Mouse (Mus musculus): ENCODE measurements around the gene Arhgef12. TPM values are rescaled to one million over a fixed set of nuclear protein-coding genes. Genes with fewer than 3 reads are reported as not detected.

The Arhgef12 gene
- polyA plus RNA-seq, 1 experiment from 2014 or later, result 20.5 TPM

DNA sequence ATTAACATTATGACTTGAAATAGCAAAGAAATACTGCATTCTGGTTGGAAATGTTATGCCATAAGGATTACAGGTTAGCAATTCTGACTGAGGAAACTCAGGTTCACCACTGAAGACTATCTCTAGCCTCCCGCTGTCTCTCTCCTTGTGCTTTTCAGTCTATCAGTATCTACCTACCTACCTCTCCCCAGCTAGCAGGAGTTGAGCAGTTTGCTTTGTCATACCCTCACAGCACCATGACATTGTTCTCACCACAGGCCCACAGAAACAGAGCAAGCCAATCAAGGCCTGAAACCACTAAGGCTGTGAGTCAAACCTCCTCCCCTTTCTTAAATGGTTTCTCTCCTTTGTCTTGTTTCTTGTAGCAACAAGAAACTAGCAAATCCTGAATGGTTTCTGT is 32.4 kb downstream of the Arhgef12 start:
- H3K9ac ChIP-seq (ENCODE audit: low read length), result no peak overlapping the region
- no peak overlapping the region for H3K4me2 ChIP-seq (ENCODE audit: low read length)
- H3K4me3 ChIP-seq (ENCODE audit: control insufficient read depth in 1 of 2, insufficient read depth in 1 of 2, low read depth in 1 of 2, low read length in 2 of 2), result no peak overlapping the region
- no peak for ATAC-seq (ENCODE audit: insufficient number of reproducible peaks, insufficient read depth, low FRiP score, low read depth)
- no peaks in the 10 kb centered on the region for H3K9me3 ChIP-seq (ENCODE audit: control insufficient read depth, low read length)
- H3K27me3 ChIP-seq (ENCODE audit: control insufficient read depth, insufficient read depth, low read length), result no peaks in the 10 kb centered on the region
- no peaks in the 10 kb centered on the region for H3K36me3 ChIP-seq (ENCODE audit: control insufficient read depth, insufficient read depth, low read length)
- peaks cover 0 to 21% of the 10 kb centered on the region in 2 experiments; a peak in 2 of 4 replicates for H3K4me1 ChIP-seq (ENCODE audit: control insufficient read depth in 2 of 2, insufficient read depth in 2 of 2, low read length in 2 of 2)
- 100% methylated on average over 1 of the region's 1 CpGs for WGBS
- H3K27ac ChIP-seq (replicated peaks in 1 of 2; ENCODE audit: control insufficient read depth in 1 of 2, insufficient read depth in 1 of 2, low read depth in 2 of 2, low read length in 2 of 2), result no peak overlapping the region

- WGBS, result 29% methylated on average over 2 of the region's 2 CpGs
- no peaks in the 10 kb centered on the region for H3K36me3 ChIP-seq (ENCODE audit: control insufficient read depth, insufficient read depth, low read length)
These were observed 35.3 kb downstream of the Arhgef12 start for GRCm38 (mm10) chr9:43071741-43072140.

DNA sequence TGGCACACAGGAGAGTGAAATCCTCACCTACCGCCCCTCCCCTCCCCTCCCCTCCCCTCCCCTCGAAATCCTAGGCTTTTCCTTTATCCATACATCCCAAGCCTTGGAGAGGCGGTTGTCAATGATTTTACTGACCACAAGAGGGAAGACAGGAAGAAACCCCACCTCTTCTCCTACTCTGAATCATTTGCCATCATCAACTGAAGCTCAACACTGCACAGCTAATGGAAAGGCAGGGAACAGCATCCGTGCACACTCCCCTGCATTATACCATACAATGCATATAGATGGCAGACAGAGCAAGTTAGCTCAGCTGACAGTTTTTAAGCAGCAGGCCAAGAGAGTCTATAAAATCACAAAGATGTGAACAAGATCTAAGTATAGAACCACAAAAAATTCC is 35.9 kb downstream of the Arhgef12 start:
- ATAC-seq (ENCODE audit: insufficient number of reproducible peaks, insufficient read depth, low FRiP score, low read depth), result no peak
- Histone ChIP-seq H3K27me3 (ENCODE audit: control insufficient read depth, insufficient read depth, low read length) (no peaks in the 10 kb centered on the region), H3K9me3 (ENCODE audit: control insufficient read depth, low read length) (no peaks in the 10 kb centered on the region), H3K9ac (ENCODE audit: low read length) (no peak overlapping the region), H3K4me3 (ENCODE audit: control insufficient read depth in 1 of 2, insufficient read depth in 1 of 2, low read depth in 1 of 2, low read length in 2 of 2) (no peak overlapping the region), H3K27ac (replicated peaks in 1 of 2; ENCODE audit: control insufficient read depth in 1 of 2, insufficient read depth in 1 of 2, low read depth in 2 of 2, low read length in 2 of 2) (no peak overlapping the region), H3K4me1 (ENCODE audit: control insufficient read depth in 2 of 2, insufficient read depth in 2 of 2, low read length in 2 of 2) (peaks cover 7 to 38% of the 10 kb centered on the region in 2 experiments), H3K36me3 (ENCODE audit: control insufficient read depth, insufficient read depth, low read length) (no peaks in the 10 kb centered on the region), H3K4me2 (ENCODE audit: low read length) (no peak overlapping the region)
- 49% methylated on average over 4 of the region's 4 CpGs for WGBS

More at GRCm38 (mm10) chr9:43071741-43072140, 35.3 kb downstream of the Arhgef12 start:
- no peak overlapping the region for H3K27ac ChIP-seq (replicated peaks in 1 of 2; ENCODE audit: control insufficient read depth in 1 of 2, insufficient read depth in 1 of 2, low read depth in 2 of 2, low read length in 2 of 2)
- no peak overlapping the region for H3K4me2 ChIP-seq (ENCODE audit: low read length)
- ATAC-seq (ENCODE audit: insufficient number of reproducible peaks, insufficient read depth, low FRiP score, low read depth), result no peak
- H3K4me1 ChIP-seq (ENCODE audit: control insufficient read depth in 2 of 2, insufficient read depth in 2 of 2, low read length in 2 of 2), result peaks cover 7 to 36% of the 10 kb centered on the region in 2 experiments
- H3K4me3 ChIP-seq (ENCODE audit: control insufficient read depth in 1 of 2, insufficient read depth in 1 of 2, low read depth in 1 of 2, low read length in 2 of 2), result no peak overlapping the region
- H3K9me3 ChIP-seq (ENCODE audit: control insufficient read depth, low read length), result no peaks in the 10 kb centered on the region
- H3K9ac ChIP-seq (ENCODE audit: low read length), result no peak overlapping the region
- H3K27me3 ChIP-seq (ENCODE audit: control insufficient read depth, insufficient read depth, low read length), result no peaks in the 10 kb centered on the region

GRCm38 (mm10) chr9:43070566-43070965 is 36.5 kb downstream of the Arhgef12 start:
- Histone ChIP-seq H3K4me1 (ENCODE audit: control insufficient read depth in 2 of 2, insufficient read depth in 2 of 2, low read length in 2 of 2) (peaks cover 7 to 35% of the 10 kb centered on the region in 2 experiments), H3K36me3 (ENCODE audit: control insufficient read depth, insufficient read depth, low read length) (no peaks in the 10 kb centered on the region), H3K9ac (ENCODE audit: low read length) (no peak overlapping the region), H3K27ac (replicated peaks in 1 of 2; ENCODE audit: control insufficient read depth in 1 of 2, insufficient read depth in 1 of 2, low read depth in 2 of 2, low read length in 2 of 2) (no peak overlapping the region), H3K9me3 (ENCODE audit: control insufficient read depth, low read length) (no peaks in the 10 kb centered on the region), H3K4me2 (ENCODE audit: low read length) (no peak overlapping the region), H3K27me3 (ENCODE audit: control insufficient read depth, insufficient read depth, low read length) (no peaks in the 10 kb centered on the region), H3K4me3 (ENCODE audit: control insufficient read depth in 1 of 2, insufficient read depth in 1 of 2, low read depth in 1 of 2, low read length in 2 of 2) (no peak overlapping the region)
- 84% methylated on average over 4 of the region's 4 CpGs for WGBS
- ATAC-seq (ENCODE audit: insufficient number of reproducible peaks, insufficient read depth, low FRiP score, low read depth), result no peak

GRCm38 (mm10) chr9:43070153-43070552 is 36.9 kb downstream of the Arhgef12 start:
- WGBS, result 58% methylated on average over 2 of the region's 2 CpGs
- no peak for ATAC-seq (ENCODE audit: insufficient number of reproducible peaks, insufficient read depth, low FRiP score, low read depth)
- Histone ChIP-seq H3K9me3 (ENCODE audit: control insufficient read depth, low read length) (no peaks in the 10 kb centered on the region), H3K9ac (ENCODE audit: low read length) (no peak overlapping the region), H3K36me3 (ENCODE audit: control insufficient read depth, insufficient read depth, low read length) (no peaks in the 10 kb centered on the region), H3K27ac (replicated peaks in 1 of 2; ENCODE audit: control insufficient read depth in 1 of 2, insufficient read depth in 1 of 2, low read depth in 2 of 2, low read length in 2 of 2) (no peak overlapping the region), H3K4me3 (ENCODE audit: control insufficient read depth in 1 of 2, insufficient read depth in 1 of 2, low read depth in 1 of 2, low read length in 2 of 2) (no peak overlapping the region), H3K4me1 (ENCODE audit: control insufficient read depth in 2 of 2, insufficient read depth in 2 of 2, low read length in 2 of 2) (peaks cover 7 to 35% of the 10 kb centered on the region in 2 experiments), H3K27me3 (ENCODE audit: control insufficient read depth, insufficient read depth, low read length) (no peaks in the 10 kb centered on the region), H3K4me2 (ENCODE audit: low read length) (no peak overlapping the region)

- Histone ChIP-seq H3K4me2 (ENCODE audit: low read length) (no peak overlapping the region), H3K27me3 (ENCODE audit: control insufficient read depth, insufficient read depth, low read length) (no peaks in the 10 kb centered on the region), H3K4me3 (ENCODE audit: control insufficient read depth in 1 of 2, insufficient read depth in 1 of 2, low read depth in 1 of 2, low read length in 2 of 2) (no peak overlapping the region), H3K4me1 (ENCODE audit: control insufficient read depth in 2 of 2, insufficient read depth in 2 of 2, low read length in 2 of 2) (peaks cover 7 to 36% of the 10 kb centered on the region in 2 experiments), H3K9me3 (ENCODE audit: control insufficient read depth, low read length) (no peaks in the 10 kb centered on the region), H3K9ac (ENCODE audit: low read length) (no peak overlapping the region), H3K27ac (replicated peaks in 1 of 2; ENCODE audit: control insufficient read depth in 1 of 2, insufficient read depth in 1 of 2, low read depth in 2 of 2, low read length in 2 of 2) (no peak overlapping the region), H3K36me3 (ENCODE audit: control insufficient read depth, insufficient read depth, low read length) (no peaks in the 10 kb centered on the region)
- WGBS, result 63% methylated on average over 3 of the region's 3 CpGs
- ATAC-seq (ENCODE audit: insufficient number of reproducible peaks, insufficient read depth, low FRiP score, low read depth), result no peak
These were observed 39.1 kb downstream of the Arhgef12 start for GRCm38 (mm10) chr9:43067896-43068295.

GRCm38 (mm10) chr9:43065231-43065630 is 41.8 kb downstream of the Arhgef12 start:
- H3K27me3 ChIP-seq (ENCODE audit: control insufficient read depth, insufficient read depth, low read length), result no peaks in the 10 kb centered on the region
- no peaks in the 10 kb centered on the region for H3K9me3 ChIP-seq (ENCODE audit: control insufficient read depth, low read length)
- H3K4me3 ChIP-seq (ENCODE audit: control insufficient read depth in 1 of 2, insufficient read depth in 1 of 2, low read depth in 1 of 2, low read length in 2 of 2), result no peak overlapping the region
- no peak overlapping the region for H3K9ac ChIP-seq (ENCODE audit: low read length)
- ATAC-seq (ENCODE audit: insufficient number of reproducible peaks, insufficient read depth, low FRiP score, low read depth), result no peak
- peaks cover 7 to 28% of the 10 kb centered on the region in 2 experiments for H3K4me1 ChIP-seq (ENCODE audit: control insufficient read depth in 2 of 2, insufficient read depth in 2 of 2, low read length in 2 of 2)
- no peak overlapping the region for H3K4me2 ChIP-seq (ENCODE audit: low read length)
- H3K27ac ChIP-seq (replicated peaks in 1 of 2; ENCODE audit: control insufficient read depth in 1 of 2, insufficient read depth in 1 of 2, low read depth in 2 of 2, low read length in 2 of 2), result no peak overlapping the region
- 86% methylated on average over 4 of the region's 4 CpGs for WGBS
- no peaks in the 10 kb centered on the region for H3K36me3 ChIP-seq (ENCODE audit: control insufficient read depth, insufficient read depth, low read length)

DNA sequence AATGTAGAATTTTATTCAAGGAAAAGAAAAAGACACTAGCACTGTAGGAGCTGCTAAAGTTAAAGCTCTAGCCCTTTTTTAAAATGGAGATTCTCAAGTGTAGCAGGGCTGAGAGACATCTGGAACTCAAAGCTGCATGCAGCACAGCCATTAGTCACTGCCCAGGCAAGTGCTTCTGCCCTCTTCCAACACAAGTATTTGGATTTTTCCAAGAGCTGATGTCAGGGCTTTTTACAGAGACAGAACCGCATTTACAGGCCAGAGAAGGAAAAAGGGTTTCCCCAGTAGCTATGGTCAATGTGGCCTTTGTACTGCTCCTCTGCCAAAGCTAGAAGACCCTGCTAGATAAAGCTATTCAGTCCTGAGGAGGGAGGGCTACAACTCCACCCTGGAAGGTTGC is 45.5 kb downstream of the Arhgef12 start:
- Histone ChIP-seq H3K4me2 (ENCODE audit: low read length) (no peak overlapping the region), H3K9ac (ENCODE audit: low read length) (no peak overlapping the region), H3K36me3 (ENCODE audit: control insufficient read depth, insufficient read depth, low read length) (no peaks in the 10 kb centered on the region), H3K27me3 (ENCODE audit: control insufficient read depth, insufficient read depth, low read length) (no peaks in the 10 kb centered on the region), H3K9me3 (ENCODE audit: control insufficient read depth, low read length) (no peaks in the 10 kb centered on the region), H3K4me1 (ENCODE audit: control insufficient read depth in 2 of 2, insufficient read depth in 2 of 2, low read length in 2 of 2) (peaks cover 0 to 10% of the 10 kb centered on the region in 2 experiments; a peak in 2 of 4 replicates), H3K27ac (replicated peaks in 1 of 2; ENCODE audit: control insufficient read depth in 1 of 2, insufficient read depth in 1 of 2, low read depth in 2 of 2, low read length in 2 of 2) (no peak overlapping the region), H3K4me3 (ENCODE audit: control insufficient read depth in 1 of 2, insufficient read depth in 1 of 2, low read depth in 1 of 2, low read length in 2 of 2) (no peak overlapping the region)
- WGBS, result 63% methylated on average over 1 of the region's 1 CpGs
- no peak for ATAC-seq (ENCODE audit: insufficient number of reproducible peaks, insufficient read depth, low FRiP score, low read depth)
